ENCODE assay signal across 9 mouse cellular contexts in genomic region chr3:29757821-29758494, GRCm38 (mm10).
A peak's percentile ranks its signal among the peaks of the same experiment; 100 is the strongest.
DNase-seq lines count a peak whose midpoint lies in the region; ATAC-seq lines count a peak whose summit lies in the region.
"Had no signal": no experiment of that assay in that cellular context is flagged by ENCODE, and none has a peak within 500 bp of the region (broad histone marks: within the 10 kb centered on the region; RNA-seq: fewer than 3 reads in every experiment).

No protein-coding gene starts in this region.

- no peaks in the 10 kb centered on the region for H3K4me1 ChIP-seq in forebrain, embryonic 14.5 days (ENCODE audit: control insufficient read depth, insufficient read depth, low read length)
- H3K4me1 ChIP-seq in forebrain, embryonic 12.5 days, result no peaks in the 10 kb centered on the region
- peaks cover 7% of the 10 kb centered on the region for H3K4me1 ChIP-seq in limb, embryonic 15.5 days
- no peaks in the 10 kb centered on the region for H3K4me1 ChIP-seq in hindbrain, embryonic 12.5 days
- H3K4me1 ChIP-seq in hindbrain, embryonic 16.5 days (ENCODE audit: control insufficient read depth, insufficient read depth, low read depth, low read length), result no peaks in the 10 kb centered on the region

- 45% methylated on average over 8 of the region's 8 CpGs for WGBS in forebrain, embryonic 14.5 days
- WGBS in forebrain, embryonic 12.5 days, result 78% methylated on average over 8 of the region's 8 CpGs
- WGBS in limb, embryonic 15.5 days, result 20% methylated on average over 8 of the region's 8 CpGs
- WGBS in hindbrain, embryonic 12.5 days, result 75% methylated on average over 8 of the region's 8 CpGs
- WGBS in hindbrain, embryonic 16.5 days, result 54% methylated on average over 8 of the region's 8 CpGs

- no peak overlapping the region for H3K9ac ChIP-seq in forebrain, embryonic 14.5 days (ENCODE audit: low read length)
- H3K9ac ChIP-seq in forebrain, embryonic 12.5 days, result no peak overlapping the region
- no peak overlapping the region for H3K9ac ChIP-seq in limb, embryonic 15.5 days
- H3K9ac ChIP-seq in hindbrain, embryonic 12.5 days, result no peak overlapping the region
- no peak overlapping the region for H3K9ac ChIP-seq in hindbrain, embryonic 16.5 days (ENCODE audit: low read depth, low read length)
- H3K9ac ChIP-seq: liver, embryonic 14.5 days had no signal

- peak; percentile 51 for DNase-seq in forebrain, embryonic 14.5 days (ENCODE audit: low spot score)
- DNase-seq in NIH3T3 (ENCODE audit: low read depth), result peak; percentile 71
- DNase-seq in gastrocnemius, postnatal 14 days, result peak; percentile 22
- no peak for DNase-seq in thymus, postnatal 36 days

- no peak overlapping the region for H3K4me3 ChIP-seq in forebrain, embryonic 14.5 days (ENCODE audit: low read depth, low read length)
- no peak overlapping the region for H3K4me3 ChIP-seq in forebrain, embryonic 12.5 days (replicated peaks)
- H3K4me3 ChIP-seq in limb, embryonic 15.5 days, result no peak overlapping the region
- no peak overlapping the region for H3K4me3 ChIP-seq in hindbrain, embryonic 12.5 days
- H3K4me3 ChIP-seq in hindbrain, embryonic 16.5 days (ENCODE audit: low read length), result no peak overlapping the region

- no peaks in the 10 kb centered on the region for H3K27me3 ChIP-seq in forebrain, embryonic 14.5 days (replicated peaks; ENCODE audit: control insufficient read depth, insufficient read depth, low read length)
- no peaks in the 10 kb centered on the region for H3K27me3 ChIP-seq in forebrain, embryonic 12.5 days
- H3K27me3 ChIP-seq in limb, embryonic 15.5 days, result no peaks in the 10 kb centered on the region
- no peaks in the 10 kb centered on the region for H3K27me3 ChIP-seq in hindbrain, embryonic 12.5 days
- H3K27me3 ChIP-seq in hindbrain, embryonic 16.5 days (replicated peaks; ENCODE audit: control insufficient read depth, insufficient read depth, low read length), result no peaks in the 10 kb centered on the region

- no peak overlapping the region for H3K4me2 ChIP-seq in forebrain, embryonic 14.5 days (ENCODE audit: low read length)
- no peak overlapping the region for H3K4me2 ChIP-seq in forebrain, embryonic 12.5 days
- H3K4me2 ChIP-seq in limb, embryonic 15.5 days, result 0 out of 2 replicates have a peak overlapping the region, but pooled peaks have one; percentile 2
- H3K4me2 ChIP-seq in hindbrain, embryonic 12.5 days (replicated peaks), result no peak overlapping the region
- H3K4me2 ChIP-seq in hindbrain, embryonic 16.5 days (ENCODE audit: low read length), result no peak overlapping the region

- no peaks in the 10 kb centered on the region for H3K36me3 ChIP-seq in forebrain, embryonic 14.5 days (ENCODE audit: control insufficient read depth, insufficient read depth, low read length)
- no peaks in the 10 kb centered on the region for H3K36me3 ChIP-seq in forebrain, embryonic 12.5 days (replicated peaks)
- no peaks in the 10 kb centered on the region for H3K36me3 ChIP-seq in limb, embryonic 15.5 days
- no peaks in the 10 kb centered on the region for H3K36me3 ChIP-seq in hindbrain, embryonic 12.5 days
- H3K36me3 ChIP-seq in hindbrain, embryonic 16.5 days (ENCODE audit: control insufficient read depth, insufficient read depth, low read length), result no peaks in the 10 kb centered on the region

- intact Hi-C loops in gastrocnemius, postnatal 14 days (cut with DNase I; ENCODE audit: low total_unique reads), result no loop called here

- no peak overlapping the region for H3K27ac ChIP-seq in forebrain, embryonic 14.5 days (ENCODE audit: low read depth, low read length)
- no peak overlapping the region for H3K27ac ChIP-seq in forebrain, embryonic 12.5 days
- H3K27ac ChIP-seq in limb, embryonic 15.5 days, result peak overlapping the region; percentile 74
- H3K27ac ChIP-seq in hindbrain, embryonic 12.5 days, result no peak overlapping the region
- no peak overlapping the region for H3K27ac ChIP-seq in hindbrain, embryonic 16.5 days (ENCODE audit: low read depth, low read length)
- H3K27ac ChIP-seq: liver, embryonic 14.5 days had no signal

- ATAC-seq in forebrain, embryonic 14.5 days, result no peak
- no peak for ATAC-seq in forebrain, embryonic 12.5 days (ENCODE audit: low FRiP score)
- peak; percentile 85 for ATAC-seq in limb, embryonic 15.5 days (ENCODE audit: insufficient number of reproducible peaks, low FRiP score, low TSS enrichment, low read depth)
- ATAC-seq in hindbrain, embryonic 12.5 days (ENCODE audit: low FRiP score), result no peak
- no peak for ATAC-seq in hindbrain, embryonic 16.5 days

- H3K9me3 ChIP-seq in forebrain, embryonic 14.5 days (replicated peaks; ENCODE audit: control insufficient read depth, low read length), result no peaks in the 10 kb centered on the region
- H3K9me3 ChIP-seq in forebrain, embryonic 12.5 days, result no peaks in the 10 kb centered on the region
- no peaks in the 10 kb centered on the region for H3K9me3 ChIP-seq in limb, embryonic 15.5 days
- no peaks in the 10 kb centered on the region for H3K9me3 ChIP-seq in hindbrain, embryonic 12.5 days (replicated peaks)
- H3K9me3 ChIP-seq in hindbrain, embryonic 16.5 days (ENCODE audit: control insufficient read depth, low read length), result no peaks in the 10 kb centered on the region

Comparison
In these comparisons a context has a peak if more than half of its experiments do, and no peak if none do; other contexts are left out.
1. DNase-seq: peak in forebrain, embryonic 14.5 days (single experiment), NIH3T3 (single experiment) and gastrocnemius, postnatal 14 days (single experiment); none in thymus, postnatal 36 days (0 of 2).